36 mouse cellular contexts compared by ENCODE assay signal in genomic region chr6:71240831-71241230, GRCm38 (mm10). TPM values are rescaled to one million over a fixed set of nuclear protein-coding genes. Genes with fewer than 3 reads are reported as not detected.
DNase-seq lines count a peak whose midpoint lies in the region; ATAC-seq and TF ChIP-seq lines count a peak whose summit lies in the region.
"Had no signal": no experiment of that assay in that cellular context is flagged by ENCODE, and none has a peak within 500 bp of the region (broad histone marks: within the 10 kb centered on the region; RNA-seq: fewer than 3 reads in every experiment).

No protein-coding gene starts in this region.

- no peak for DNase-seq in gastrocnemius, adult 2 months
- no peak for DNase-seq in gastrocnemius, postnatal 4 days (ENCODE audit: low spot score in 2 of 2)
- no peak for DNase-seq in heart, postnatal 4 days
- DNase-seq in left cerebral cortex, postnatal 4 days: peak; percentile 31
- no peak for DNase-seq in left cerebral cortex, adult 9 months (ENCODE audit: low spot score in 2 of 2)
- peak; percentile 9 for DNase-seq in forelimb bud, embryonic 11.5 days (ENCODE audit: low read depth, low spot score)
- DNase-seq: adrenal gland, postnatal 10 days; cerebellum, adult 8-10 months; embryo, embryonic 11 days; gastrocnemius, postnatal 36 days; kidney, postnatal 25 days; lung, postnatal 4 days; right cerebral cortex, adult 18-20 months; right cerebral cortex, postnatal 4 days; thymus, adult 18-20 months; thymus, postnatal 25 days had no signal

- no peak overlapping the region for H3K4me3 ChIP-seq in gastrocnemius, adult 2 months
- H3K4me3 ChIP-seq in heart, embryonic 14.5 days (ENCODE audit: control insufficient read depth in 1 of 2, insufficient read depth in 1 of 2, low read depth in 1 of 2, low read length in 2 of 2): no peak overlapping the region
- H3K4me3 ChIP-seq: embryonic facial prominence, embryonic 12.5 days; limb, embryonic 15.5 days; megakaryocyte, embryonic 14.5 days; midbrain, embryonic 12.5 days; myocyte; neural tube, embryonic 12.5 days had no signal

- no peak for TF ChIP-seq CTCF in gastrocnemius, adult 2 months (IDR thresholded peaks at IDR 0.05)

- ATAC-seq in heart, embryonic 14.5 days (ENCODE audit: insufficient number of reproducible peaks, insufficient read depth, low FRiP score, low read depth): no peak
- ATAC-seq: forebrain, embryonic 14.5 days; intestine, postnatal 0 days had no signal

- H3K9ac ChIP-seq in heart, embryonic 14.5 days (ENCODE audit: low read length): no peak overlapping the region
- H3K9ac ChIP-seq: embryonic facial prominence, embryonic 12.5 days; hindbrain, embryonic 14.5 days; limb, embryonic 15.5 days; liver, embryonic 14.5 days; midbrain, embryonic 12.5 days; neural tube, embryonic 12.5 days had no signal

- no peaks in the 10 kb centered on the region for H3K9me3 ChIP-seq in heart, embryonic 14.5 days (ENCODE audit: control insufficient read depth, low read length)
- H3K9me3 ChIP-seq: embryonic facial prominence, embryonic 12.5 days; G1E; limb, embryonic 15.5 days; megakaryocyte, embryonic 14.5 days; midbrain, embryonic 12.5 days; neural tube, embryonic 12.5 days had no signal

- peaks cover 12 to 23% of the 10 kb centered on the region in 2 experiments for H3K4me1 ChIP-seq in heart, embryonic 14.5 days (ENCODE audit: control insufficient read depth in 2 of 2, insufficient read depth in 2 of 2, low read length in 2 of 2)
- H3K4me1 ChIP-seq: embryonic facial prominence, embryonic 12.5 days; limb, embryonic 15.5 days; megakaryocyte, embryonic 14.5 days; midbrain, embryonic 12.5 days; neural tube, embryonic 12.5 days had no signal

- peak overlapping the region; percentile 51 for H3K27ac ChIP-seq in gastrocnemius, adult 2 months
- peak overlapping the region; percentile 64 to 72 for H3K27ac ChIP-seq in heart, embryonic 14.5 days (replicated peaks in 1 of 2; ENCODE audit: control insufficient read depth in 1 of 2, insufficient read depth in 1 of 2, low read depth in 2 of 2, low read length in 2 of 2)
- H3K27ac ChIP-seq: embryonic facial prominence, embryonic 12.5 days; hindbrain, embryonic 14.5 days; limb, embryonic 15.5 days; liver, embryonic 14.5 days; midbrain, embryonic 12.5 days; neural tube, embryonic 12.5 days; stomach, postnatal 0 days had no signal

- H3K27me3 ChIP-seq in heart, embryonic 14.5 days (ENCODE audit: control insufficient read depth, insufficient read depth, low read length): no peaks in the 10 kb centered on the region
- H3K27me3 ChIP-seq: embryonic facial prominence, embryonic 12.5 days; limb, embryonic 15.5 days; midbrain, embryonic 12.5 days; neural tube, embryonic 12.5 days had no signal

- H3K36me3 ChIP-seq in heart, embryonic 14.5 days (ENCODE audit: control insufficient read depth, insufficient read depth, low read length): peaks cover 50% of the 10 kb centered on the region
- H3K36me3 ChIP-seq: embryonic facial prominence, embryonic 12.5 days; G1E; limb, embryonic 15.5 days; midbrain, embryonic 12.5 days; neural tube, embryonic 12.5 days had no signal

- intact Hi-C loops in gastrocnemius, adult 2 months (cut with DNase I): loop anchor here (5.0 kb wide), 1 partner anchor 156 kb away; no protein-coding TSS in a partner anchor
- intact Hi-C loops in left cerebral cortex, postnatal 4 days (cut with DNase I): no loop called here

- WGBS in heart, embryonic 14.5 days: 77% methylated on average over 7 of the region's 7 CpGs

- no peak overlapping the region for H3K4me2 ChIP-seq in heart, embryonic 14.5 days (ENCODE audit: low read length)
- H3K4me2 ChIP-seq: embryonic facial prominence, embryonic 12.5 days; hindbrain, embryonic 14.5 days; limb, embryonic 15.5 days; midbrain, embryonic 12.5 days; neural tube, embryonic 12.5 days had no signal

RNA-seq across cellular contexts. Expression of gene Krcc1, which starts 30.6 kb away (rescaled TPM):
- 10 to 100 TPM; 23.7 to 33.6 TPM for total RNA-seq in gastrocnemius, adult 2 months (2021)
- 10 to 100 TPM; 50.6 to 51.8 TPM for total RNA-seq in gastrocnemius, postnatal 4 days (2021)
- 65.1 and 69.2 TPM in 2 replicates for polyA plus RNA-seq in heart, embryonic 14.5 days (2014; fragmentation: Nextera tagmentation; extraction: Ambion mirVana)
- total RNA-seq in heart, postnatal 4 days (2021): 10 to 100 TPM; 55.9 to 61.1 TPM
- total RNA-seq in left cerebral cortex, postnatal 4 days (2021): 10 to 100 TPM; 11.0 to 12.2 TPM

RNA-seq across cellular contexts. Expression of gene Fabp1, which starts 41.2 kb away (rescaled TPM):
- not detected for total RNA-seq in gastrocnemius, adult 2 months (2021)
- total RNA-seq in gastrocnemius, postnatal 4 days (2021): 1 to 10 TPM in 1 of 2 experiments, under 1 TPM in 1; 0.74 to 6.3 TPM
- polyA plus RNA-seq in heart, embryonic 14.5 days (2014; fragmentation: Nextera tagmentation; extraction: Ambion mirVana): not detected in 2 replicates
- total RNA-seq in heart, postnatal 4 days (2021): not detected
- total RNA-seq in left cerebral cortex, postnatal 4 days (2021): not detected
- total RNA-seq: G1E; gastrocnemius, postnatal 36 days; hematopoietic stem cell, adult 5-6 weeks; layer of hippocampus, adult 18-20 months; layer of hippocampus, postnatal 10 days; left cerebral cortex, adult 18-20 months; left cerebral cortex, postnatal 25 days; midbrain, postnatal 0 days had no signal
- polyA plus RNA-seq: embryonic facial prominence, embryonic 12.5 days; forebrain, embryonic 14.5 days; frontal cortex, adult 2 months; G1E; hindbrain, embryonic 14.5 days; midbrain, embryonic 12.5 days; midbrain, postnatal 0 days; myocyte; neural tube, embryonic 12.5 days had no signal

Comparison
In these comparisons a context has a peak if more than half of its experiments do, and no peak if none do; other contexts are left out.
1. DNase-seq: peak in left cerebral cortex, postnatal 4 days (single experiment) and forelimb bud, embryonic 11.5 days (single experiment); none in gastrocnemius, adult 2 months (single experiment), gastrocnemius, postnatal 4 days (0 of 2), heart, postnatal 4 days (single experiment) and left cerebral cortex, adult 9 months (0 of 2).